Comparison of ENCODE assay signal across 11 mouse cellular contexts in the genomic region with DNA sequence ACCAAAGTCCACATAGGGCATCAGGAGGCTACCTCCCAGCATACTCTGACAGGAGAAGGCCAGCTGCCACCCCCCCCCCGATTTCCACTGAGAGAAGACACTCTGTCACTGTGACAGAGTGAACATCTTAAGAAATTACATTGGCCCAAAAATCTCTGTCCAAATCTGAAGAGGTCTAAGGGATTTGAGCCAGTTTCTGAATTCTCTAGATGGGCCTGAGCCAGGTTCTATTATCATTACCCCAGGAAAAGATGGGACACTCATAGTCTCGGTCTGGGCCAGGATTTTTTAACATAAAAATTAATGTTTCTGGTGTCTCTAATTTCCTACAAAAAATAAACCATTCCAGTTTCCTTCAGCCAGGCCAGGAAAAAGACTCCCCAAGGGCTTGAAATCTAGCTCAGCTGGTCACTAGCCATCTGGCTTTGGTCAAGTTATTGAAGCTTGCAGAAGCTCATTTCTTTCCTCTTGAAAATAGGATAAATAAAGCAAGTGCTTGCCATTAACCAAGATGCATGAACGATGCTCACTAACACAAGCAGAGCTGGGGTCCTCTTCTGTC.
DNase-seq lines count a peak whose midpoint lies in the region; ATAC-seq and TF ChIP-seq lines count a peak whose summit lies in the region.
"Had no signal": no experiment of that assay in that cellular context is flagged by ENCODE, and none has a peak within 500 bp of the region (broad histone marks: within the 10 kb centered on the region; RNA-seq: fewer than 3 reads in every experiment).

No protein-coding gene starts in this region.

- no peak for ATAC-seq in embryonic facial prominence, embryonic 11.5 days (replicated peaks; ENCODE audit: insufficient number of reproducible peaks, low FRiP score, low TSS enrichment, low read depth)
- no peak for ATAC-seq in neural tube, embryonic 15.5 days (ENCODE audit: low FRiP score)

- WGBS in lung, adult 2 months: 61% methylated on average over 3 of the region's 3 CpGs
- 48% methylated on average over 3 of the region's 3 CpGs for WGBS in embryonic facial prominence, embryonic 11.5 days
- 67% methylated on average over 3 of the region's 3 CpGs for whole genome bisulfite sequencing in neural tube, embryonic 15.5 days

- H3K9me3 ChIP-seq in embryonic facial prominence, embryonic 11.5 days (replicated peaks; ENCODE audit: control insufficient read depth, low read length): no peaks in the 10 kb centered on the region
- H3K9me3 ChIP-seq in neural tube, embryonic 15.5 days (replicated peaks): no peaks in the 10 kb centered on the region
- H3K9me3 ChIP-seq: forebrain, embryonic 10.5 days; G1E; heart, embryonic 13.5 days had no signal

- H3K9ac ChIP-seq in embryonic facial prominence, embryonic 11.5 days (replicated peaks; ENCODE audit: low read length): no peak overlapping the region
- H3K9ac ChIP-seq in neural tube, embryonic 15.5 days (replicated peaks): no peak overlapping the region
- H3K9ac ChIP-seq: heart, embryonic 13.5 days had no signal

- intact Hi-C loops in gastrocnemius, postnatal 14 days (cut with DNase I; ENCODE audit: low total_unique reads): no loop called here

- no peaks in the 10 kb centered on the region for H3K27me3 ChIP-seq in embryonic facial prominence, embryonic 11.5 days (ENCODE audit: control insufficient read depth, insufficient read depth, low read length)
- H3K27me3 ChIP-seq in neural tube, embryonic 15.5 days (replicated peaks): no peaks in the 10 kb centered on the region
- H3K27me3 ChIP-seq: heart, embryonic 13.5 days had no signal

- H3K4me1 ChIP-seq in lung, adult 2 months (ENCODE audit: control insufficient read depth, insufficient read depth, low read length): no peaks in the 10 kb centered on the region
- H3K4me1 ChIP-seq in embryonic facial prominence, embryonic 11.5 days (ENCODE audit: control insufficient read depth, insufficient read depth, low read length): no peaks in the 10 kb centered on the region
- no peaks in the 10 kb centered on the region for H3K4me1 ChIP-seq in neural tube, embryonic 15.5 days
- H3K4me1 ChIP-seq: heart, embryonic 13.5 days had no signal

- no peak overlapping the region for H3K27ac ChIP-seq in embryonic facial prominence, embryonic 11.5 days (replicated peaks; ENCODE audit: low read depth, low read length)
- no peak overlapping the region for H3K27ac ChIP-seq in neural tube, embryonic 15.5 days (replicated peaks)
- H3K27ac ChIP-seq: forebrain, embryonic 10.5 days; heart, embryonic 13.5 days had no signal

- TF ChIP-seq CTCF in lung, adult 2 months (IDR thresholded peaks at IDR 0.05; ENCODE audit: insufficient read depth, low read length): no peak

- H3K4me3 ChIP-seq in lung, adult 2 months (replicated peaks; ENCODE audit: extremely low read depth, low read depth, low read length): no peak overlapping the region
- H3K4me3 ChIP-seq in embryonic facial prominence, embryonic 11.5 days (ENCODE audit: low read depth, low read length): no peak overlapping the region
- H3K4me3 ChIP-seq in neural tube, embryonic 15.5 days (replicated peaks): no peak overlapping the region
- H3K4me3 ChIP-seq: forebrain, embryonic 10.5 days; heart, embryonic 13.5 days had no signal

- no peaks in the 10 kb centered on the region for H3K36me3 ChIP-seq in embryonic facial prominence, embryonic 11.5 days (replicated peaks; ENCODE audit: control insufficient read depth, insufficient read depth, low read depth, low read length)
- H3K36me3 ChIP-seq in neural tube, embryonic 15.5 days: no peaks in the 10 kb centered on the region
- H3K36me3 ChIP-seq: forebrain, embryonic 10.5 days; G1E; heart, embryonic 13.5 days had no signal

- DNase-seq in lung, postnatal 10 days: peak; percentile 14
- DNase-seq in lung, adult 2 months: no peak
- peak; percentile 58 for DNase-seq in embryonic facial prominence, embryonic 11.5 days (ENCODE audit: low spot score)
- DNase-seq in gastrocnemius, postnatal 14 days: peak; percentile 67
- DNase-seq in kidney, postnatal 14 days: peak; percentile 32
- no peak for DNase-seq in B cell, adult 2 months

- no peak for TF ChIP-seq POLR2A in lung, adult 2 months (IDR thresholded peaks at IDR 0.05; ENCODE audit: borderline replicate concordance, extremely low read depth, low read depth, low read length)

- H3K4me2 ChIP-seq in embryonic facial prominence, embryonic 11.5 days (ENCODE audit: low read depth, low read length): no peak overlapping the region
- H3K4me2 ChIP-seq in neural tube, embryonic 15.5 days: no peak overlapping the region
- H3K4me2 ChIP-seq: heart, embryonic 13.5 days; liver, embryonic 11.5 days had no signal

Comparison
In these comparisons a context has a peak if more than half of its experiments do, and no peak if none do; other contexts are left out.
1. DNase-seq: peak in lung, postnatal 10 days (single experiment), embryonic facial prominence, embryonic 11.5 days (single experiment), gastrocnemius, postnatal 14 days (single experiment) and kidney, postnatal 14 days (single experiment); none in lung, adult 2 months (single experiment) and B cell, adult 2 months (0 of 2).